Mouse (Mus musculus): ENCODE results near the gene Snx27.

- TF ChIP-seq MYOD1 (IDR thresholded peaks at IDR 0.05; ENCODE audit: control insufficient read depth in 1 of 3, insufficient read length in 2 of 3, low read depth in 2 of 3) (no peak), USF1 (IDR thresholded peaks at IDR 0.05; ENCODE audit: low read depth) (no peak), POLR2AphosphoS2 (IDR thresholded peaks at IDR 0.05; ENCODE audit: insufficient read length, low read depth) (no peak), CEBPB (IDR thresholded peaks at IDR 0.05; ENCODE audit: insufficient read depth, poor library complexity, severe bottlenecking) (no peak), POLR2A (IDR thresholded peaks at IDR 0.05; ENCODE audit: insufficient read length, low read depth) (no peak), TCF12 (IDR thresholded peaks at IDR 0.05; ENCODE audit: insufficient read depth, poor library complexity, severe bottlenecking) (no peak)
These were observed 28.8 kb upstream of the Snx27 start for GRCm38 (mm10) chr3:94611343-94611742.
